Mouse (Mus musculus) heart, adult 9 months (tissue): ENCODE data around the gene Usp39.
A peak's percentile ranks its signal among the peaks of the same experiment; 100 is the strongest.

ENCODE experiments used
- DNase-seq, 2 experiments: peaks; one replicate each; pipeline ENCODE4 v3.0.0; 2022; ENCODE audit warnings: low spot score in 2 of 2

The Usp39 gene

GRCm38 (mm10) chr6:72371571-72371970, 26.6 kb upstream of the Usp39 start:
- DNase-seq: no peak

DNA sequence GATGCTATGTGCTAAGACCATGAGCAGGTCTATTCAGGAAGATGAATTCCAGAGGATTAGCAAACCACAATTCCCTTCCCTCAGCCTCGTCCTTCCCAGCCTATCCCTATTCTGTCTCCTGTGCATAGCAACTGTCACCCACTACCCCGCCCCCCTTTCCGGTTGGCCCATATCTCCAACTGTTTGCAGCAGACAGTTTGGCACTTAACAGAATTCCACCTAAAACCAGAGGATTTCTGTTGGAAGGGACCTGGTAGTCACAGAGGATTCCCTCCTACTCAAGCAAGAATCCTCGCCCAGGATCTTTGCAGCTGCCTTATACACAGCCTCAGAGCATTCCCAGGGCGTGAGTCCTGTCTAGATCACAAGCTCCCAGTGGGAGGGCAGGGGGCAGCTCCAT, 26.2 kb upstream of the Usp39 start:
- DNase-seq: no peak

GRCm38 (mm10) chr6:72370091-72370490, 25.1 kb upstream of the Usp39 start:
- DNase-seq: no peak

- no peak for DNase-seq
These were observed 24.6 kb upstream of the Usp39 start for GRCm38 (mm10) chr6:72369557-72369956.

- DNase-seq: no peak
These were observed 22.5 kb upstream of the Usp39 start for GRCm38 (mm10) chr6:72367460-72367974.

DNA sequence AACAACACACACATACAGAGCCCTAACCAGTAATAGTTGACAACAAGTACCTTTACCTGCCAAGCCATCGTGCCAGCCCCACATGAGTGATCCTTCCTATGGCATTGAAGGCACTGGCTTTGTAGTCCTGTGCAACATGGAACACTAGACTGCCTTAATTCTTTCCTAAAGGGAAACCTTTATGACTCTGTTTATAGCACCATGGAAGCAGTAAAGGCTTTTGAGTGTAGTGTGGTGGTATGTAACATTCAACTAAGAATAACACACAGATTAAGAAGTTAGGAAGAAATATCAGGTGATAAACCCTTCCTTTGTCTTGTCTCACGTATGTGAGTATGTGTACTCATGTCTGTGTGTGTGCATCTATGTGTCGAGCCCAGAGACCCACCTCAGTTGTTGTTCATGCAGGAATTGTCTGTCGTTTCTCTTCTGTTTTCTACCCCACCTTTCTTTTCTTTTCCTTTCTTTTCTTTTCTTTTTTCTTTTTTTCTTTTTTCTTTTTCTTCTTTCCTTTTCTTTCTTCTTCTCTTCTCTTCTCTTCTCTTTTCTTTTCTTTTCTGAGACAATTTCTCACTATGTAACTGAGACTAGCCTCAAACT, 22.0 kb upstream of the Usp39 start, which contains the start of gene Rnf181:
Rnf181 (minus strand) TSS at position 113 of the 600 bp plus-strand sequence.
- no peak for DNase-seq

GRCm38 (mm10) chr6:72366304-72366703, 21.3 kb upstream of the Usp39 start:
- no peak for DNase-seq

GRCm38 (mm10) chr6:72364985-72365384, 20.0 kb upstream of the Usp39 start:
- DNase-seq: no peak

DNA sequence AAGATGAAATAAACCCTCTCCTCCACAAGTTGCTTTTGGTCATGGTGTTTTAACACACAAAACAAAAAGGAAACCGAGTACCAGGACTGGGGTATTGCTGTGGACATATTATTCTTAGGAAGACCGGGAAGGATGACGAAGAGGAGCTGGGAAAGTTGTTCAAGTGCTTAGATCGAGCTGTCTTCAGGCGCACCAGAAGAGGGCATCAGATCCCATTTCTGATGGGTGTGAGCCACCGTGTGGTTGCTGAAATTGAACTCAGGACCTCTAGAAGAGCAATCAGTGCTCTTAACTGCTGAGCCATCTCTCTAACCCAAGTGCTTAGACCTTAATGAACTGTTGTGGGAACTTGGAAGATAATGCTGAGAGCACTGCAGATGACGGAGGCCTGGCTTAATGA, 19.0 kb upstream of the Usp39 start:
- DNase-seq: no peak

- DNase-seq: peak; percentile 98 to 99
These were observed 17.4 kb upstream of the Usp39 start for GRCm38 (mm10) chr6:72362132-72363028.

GRCm38 (mm10) chr6:72361121-72361551, 16.2 kb upstream of the Usp39 start:
- DNase-seq: no peak

- DNase-seq: no peak
These were observed 15.6 kb upstream of the Usp39 start for GRCm38 (mm10) chr6:72360599-72360935.

DNA sequence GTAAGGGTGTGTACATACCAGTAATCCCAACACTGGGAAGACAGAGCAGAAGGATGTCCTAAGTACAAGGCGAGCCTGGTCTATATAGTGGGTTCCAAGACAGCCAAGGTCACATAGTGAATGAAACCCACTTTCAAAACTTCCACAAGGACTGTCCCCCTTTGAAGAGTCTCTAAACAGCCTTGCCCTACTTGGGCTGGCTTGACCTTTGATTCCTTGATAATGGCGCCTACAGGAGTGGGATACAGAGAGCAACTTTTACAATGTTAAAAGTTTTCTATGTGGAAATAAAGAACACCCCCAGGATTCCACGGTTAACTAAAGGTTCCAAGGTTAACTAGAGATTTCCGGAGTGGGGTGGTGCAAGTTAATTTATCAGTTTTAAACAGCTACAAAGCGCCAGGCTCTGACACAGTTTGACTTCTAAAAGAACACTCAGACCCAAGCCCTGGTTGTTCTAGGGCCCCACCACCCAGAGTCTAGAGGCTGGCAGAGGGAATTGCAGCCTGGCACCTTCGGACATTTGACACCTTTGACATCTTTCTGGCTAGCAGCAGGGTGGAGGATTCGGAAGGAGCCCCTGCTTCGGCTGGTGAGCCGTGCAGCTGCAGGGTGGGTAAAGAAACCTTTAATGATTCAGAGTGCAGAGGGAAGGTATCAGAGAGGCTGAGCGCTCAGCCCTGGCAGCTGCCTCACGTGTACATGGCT, 15.1 kb upstream of the Usp39 start:
- DNase-seq: no peak

DNA sequence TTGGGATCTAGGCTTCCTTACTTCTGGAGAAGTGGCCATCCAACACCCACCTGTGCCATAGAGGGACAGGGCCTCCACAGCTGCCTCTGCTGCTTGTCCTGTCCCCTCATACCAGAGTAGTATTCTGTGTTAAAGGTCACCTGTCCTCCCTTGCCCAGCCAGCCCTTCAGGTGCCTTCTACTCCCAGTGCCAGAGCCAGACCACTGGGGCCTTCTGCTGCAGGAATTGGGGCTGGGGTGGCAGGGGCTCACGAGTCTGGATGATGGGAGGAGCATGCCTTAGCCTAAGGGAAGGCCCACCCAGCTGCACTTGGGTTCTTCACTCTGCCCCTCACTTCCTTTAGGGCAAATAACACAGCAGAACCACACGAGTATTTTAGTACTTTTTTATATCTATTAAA, 14.4 kb upstream of the Usp39 start:
- DNase-seq: no peak

DNA sequence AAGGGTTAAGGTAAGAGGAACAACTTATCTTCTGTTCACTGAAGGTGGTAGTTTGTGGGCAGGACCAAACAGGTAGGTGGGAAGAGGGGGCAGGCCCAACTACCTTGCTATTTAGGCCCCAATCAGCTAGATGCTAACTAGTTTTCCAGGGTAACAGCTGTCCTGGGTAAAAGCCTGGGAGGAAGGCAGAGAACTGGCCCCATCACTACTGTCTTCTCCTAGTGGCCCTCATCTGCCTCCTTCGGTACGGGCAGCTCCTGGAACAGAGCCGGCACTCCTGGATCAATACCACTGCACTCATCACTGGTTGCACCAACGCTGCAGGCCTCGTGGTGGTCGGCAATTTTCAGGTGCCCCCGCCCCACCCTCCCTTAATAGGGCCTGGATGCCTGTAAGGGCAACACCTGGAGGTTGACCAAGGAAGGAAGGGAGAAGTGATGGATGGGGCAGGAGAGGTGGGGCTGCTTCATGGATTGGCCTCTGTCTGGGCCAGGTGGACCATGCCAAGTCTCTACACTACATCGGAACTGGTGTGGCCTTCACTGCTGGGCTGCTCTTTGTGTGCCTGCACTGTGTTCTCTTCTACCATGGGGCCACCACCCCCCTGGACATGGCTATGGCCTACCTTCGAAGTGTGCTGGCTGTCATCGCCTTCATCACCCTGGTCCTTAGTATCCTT, 13.2 kb upstream of the Usp39 start:
- DNase-seq: no peak

GRCm38 (mm10) chr6:72357164-72358079, 12.4 kb upstream of the Usp39 start:
- no peak for DNase-seq

DNA sequence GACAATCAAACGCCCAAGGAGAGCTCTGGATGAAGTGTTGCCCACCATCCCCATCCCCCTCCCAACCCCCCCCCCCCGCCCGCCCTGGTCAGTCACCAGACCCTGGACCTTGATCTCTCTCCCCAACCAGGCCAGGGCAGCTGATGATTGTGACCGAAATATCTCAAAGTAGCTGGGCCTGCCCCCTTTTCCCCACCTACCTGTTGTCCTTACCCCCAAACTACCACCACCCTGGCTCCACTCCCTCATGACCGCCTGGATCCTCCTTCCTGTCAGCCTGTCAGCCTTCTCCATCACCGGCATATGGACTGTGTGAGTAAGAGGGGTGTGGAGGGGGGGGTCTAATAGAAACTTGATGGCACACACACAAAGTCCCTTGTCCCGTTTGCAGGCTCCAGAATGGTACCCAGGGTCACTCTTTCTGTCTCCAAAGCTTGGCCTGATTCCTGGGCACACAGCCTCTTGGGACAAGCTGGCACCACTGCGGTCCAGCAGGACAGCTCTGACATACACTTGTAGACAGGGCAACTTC, 11.1 kb upstream of the Usp39 start:
- DNase-seq: no peak

- DNase-seq: peak; percentile 87 to 90
These were observed 10.3 kb upstream of the Usp39 start, which contains the start of gene Tmem150a for GRCm38 (mm10) chr6:72355066-72355911. Gene Tmem150a, plus strand, starts transcription at chr6:72355447.

- DNase-seq: no peak
These were observed 9.0 kb upstream of the Usp39 start for GRCm38 (mm10) chr6:72354025-72354424.
